Mouse (Mus musculus) ovary, postnatal 10 days (tissue): ENCODE measurements around the gene Ntsr1.
A peak's percentile ranks its signal among the peaks of the same experiment; 100 is the strongest.

ENCODE experiments used
- DNase-seq: peaks from one replicate; pipeline ENCODE4 v3.0.0; 2022; ENCODE audit warnings: low spot score

The Ntsr1 gene

GRCm38 (mm10) chr2:180499741-180500140 is at the start of gene Ntsr1:
Gene Ntsr1, plus strand, starts transcription at chr2:180499976.
- DNase-seq = no peak

GRCm38 (mm10) chr2:180450529-180450928 is 49.2 kb upstream of the Ntsr1 start:
- DNase-seq = no peak

- peak; percentile 15 for DNase-seq
These were observed 43.8 kb upstream of the Ntsr1 start, which contains the start of gene Slco4a1 for GRCm38 (mm10) chr2:180455723-180456698. Gene Slco4a1, plus strand, starts transcription at chr2:180456245.

GRCm38 (mm10) chr2:180456705-180457104 is 43.1 kb upstream of the Ntsr1 start:
- no peak for DNase-seq

GRCm38 (mm10) chr2:180457680-180458079 is 42.1 kb upstream of the Ntsr1 start:
- DNase-seq = no peak

- no peak for DNase-seq
These were observed 40.3 kb upstream of the Ntsr1 start for GRCm38 (mm10) chr2:180459437-180459836.

- DNase-seq = no peak
These were observed 39.0 kb upstream of the Ntsr1 start for GRCm38 (mm10) chr2:180460801-180461200.

- no peak for DNase-seq
These were observed 37.2 kb upstream of the Ntsr1 start for GRCm38 (mm10) chr2:180462593-180462992.

- DNase-seq = no peak
These were observed 33.3 kb upstream of the Ntsr1 start for GRCm38 (mm10) chr2:180466505-180466904.

GRCm38 (mm10) chr2:180468871-180469270 is 30.9 kb upstream of the Ntsr1 start:
- DNase-seq = no peak

GRCm38 (mm10) chr2:180469768-180470167 is 30.0 kb upstream of the Ntsr1 start:
- no peak for DNase-seq

GRCm38 (mm10) chr2:180472306-180473079 is 27.3 kb upstream of the Ntsr1 start:
- DNase-seq = peak; percentile 4

GRCm38 (mm10) chr2:180473080-180473440 is 26.7 kb upstream of the Ntsr1 start:
- DNase-seq = no peak

- no peak for DNase-seq
These were observed 24.9 kb upstream of the Ntsr1 start for GRCm38 (mm10) chr2:180474864-180475263.

GRCm38 (mm10) chr2:180482274-180482673 is 17.5 kb upstream of the Ntsr1 start:
- DNase-seq = no peak

GRCm38 (mm10) chr2:180484882-180485281 is 14.9 kb upstream of the Ntsr1 start:
- no peak for DNase-seq

GRCm38 (mm10) chr2:180485306-180485705 is 14.5 kb upstream of the Ntsr1 start:
- DNase-seq = no peak

- no peak for DNase-seq
These were observed 11.5 kb upstream of the Ntsr1 start for GRCm38 (mm10) chr2:180488210-180488751.

GRCm38 (mm10) chr2:180495906-180496305 is 3.9 kb upstream of the Ntsr1 start:
- no peak for DNase-seq

- DNase-seq = no peak
These were observed 950 bp downstream of the Ntsr1 start for GRCm38 (mm10) chr2:180500726-180501125.

- DNase-seq = no peak
These were observed 1.6 kb downstream of the Ntsr1 start for GRCm38 (mm10) chr2:180501217-180501967.

- DNase-seq = no peak
These were observed 6.5 kb downstream of the Ntsr1 start for GRCm38 (mm10) chr2:180506281-180506680.
